Mouse (Mus musculus): ENCODE results near the gene Gas1.

DNA sequence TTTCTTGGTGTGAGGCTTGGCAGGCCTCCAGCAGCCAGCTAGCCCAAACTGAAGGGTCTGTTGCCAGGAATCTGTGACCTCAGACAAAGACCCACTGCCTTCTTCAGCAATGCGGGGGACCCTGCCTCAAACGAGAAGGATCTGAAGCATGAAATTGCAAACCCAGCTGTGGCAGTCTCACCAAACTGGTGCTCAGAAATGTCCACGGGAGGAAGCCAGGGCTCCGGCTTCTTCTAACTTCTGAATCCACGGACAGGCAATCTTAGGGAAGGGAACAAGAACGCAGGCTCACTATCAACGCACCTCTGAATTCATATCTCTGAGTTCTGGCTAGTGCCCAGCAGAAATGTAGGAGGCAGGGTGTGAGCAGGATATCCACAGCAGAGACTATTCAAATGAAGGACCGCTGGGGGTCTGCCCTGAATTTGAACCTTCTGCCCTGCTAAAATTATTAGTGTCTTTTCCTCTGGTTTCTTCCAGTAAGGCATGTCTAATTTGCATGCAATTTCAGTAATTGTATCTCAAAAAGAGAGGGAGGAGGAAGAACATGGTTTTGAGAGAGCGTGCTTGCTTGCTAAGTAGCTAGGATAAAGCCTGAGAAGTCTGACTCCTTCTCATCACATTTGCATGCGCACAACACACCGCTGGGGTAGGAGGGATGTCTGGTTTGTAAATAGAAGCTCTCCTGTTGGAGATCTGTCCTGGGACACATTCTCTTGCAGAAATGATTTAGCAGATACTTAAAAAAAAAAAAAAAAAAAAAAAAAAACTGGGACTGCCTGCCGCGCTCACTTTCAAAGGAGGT, 51.5 kb downstream of the Gas1 start:
- TF ChIP-seq CTCF (IDR thresholded peaks at IDR 0.05; ENCODE audit: control insufficient read depth, insufficient read depth, insufficient replicate concordance, low read depth, low read length) (no peak), POLR2A (IDR thresholded peaks at IDR 0.05; ENCODE audit: control insufficient read depth, low read depth, low read length) (no peak)
